Mouse (Mus musculus) cerebellum, adult 9-11 months (tissue): ENCODE results near the gene Rfx7.
A peak's percentile ranks its signal among the peaks of the same experiment; 100 is the strongest.
"Not testable (repeated sequence)": the region's sequence is repeated elsewhere in the genome, so short reads cannot be mapped to it uniquely, and the experiment has no call there.

ENCODE experiments used
- DNase-seq: peaks from one replicate; pipeline ENCODE4 v3.0.0; 2022

The Rfx7 gene

DNA sequence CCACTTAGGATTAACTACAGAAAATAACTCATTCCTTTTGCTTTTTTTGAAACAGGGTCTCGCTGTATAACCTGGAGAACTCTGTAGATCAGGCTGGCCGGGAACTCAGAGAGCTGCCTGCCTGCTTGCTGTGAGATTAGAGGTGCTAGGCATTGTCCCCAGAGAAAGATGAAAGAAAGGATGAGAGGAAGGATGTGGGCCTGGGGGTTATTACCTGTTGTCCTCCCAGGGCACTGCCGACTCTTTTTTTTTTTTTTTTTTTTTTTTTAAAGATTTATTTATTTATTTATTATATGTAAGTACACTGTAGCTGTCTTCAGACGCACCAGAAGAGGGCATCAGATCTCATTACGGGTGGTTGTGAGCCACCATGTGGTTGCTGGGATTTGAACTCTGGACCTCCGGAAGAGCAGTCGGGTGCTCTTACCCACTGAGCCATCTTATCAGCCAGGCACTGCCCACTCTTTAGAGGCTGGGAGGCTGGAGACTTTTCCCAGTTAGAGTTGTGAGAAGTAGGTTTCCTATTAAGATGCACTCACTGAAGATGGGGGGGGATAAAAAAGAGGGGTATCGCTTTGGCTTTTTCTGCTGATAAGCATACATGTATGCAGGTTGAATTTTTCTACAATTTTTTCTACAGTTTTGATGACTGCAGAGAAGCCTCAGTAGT lies 134.4 kb downstream of the Rfx7 start:
- DNase-seq = not testable (repeated sequence)

DNA sequence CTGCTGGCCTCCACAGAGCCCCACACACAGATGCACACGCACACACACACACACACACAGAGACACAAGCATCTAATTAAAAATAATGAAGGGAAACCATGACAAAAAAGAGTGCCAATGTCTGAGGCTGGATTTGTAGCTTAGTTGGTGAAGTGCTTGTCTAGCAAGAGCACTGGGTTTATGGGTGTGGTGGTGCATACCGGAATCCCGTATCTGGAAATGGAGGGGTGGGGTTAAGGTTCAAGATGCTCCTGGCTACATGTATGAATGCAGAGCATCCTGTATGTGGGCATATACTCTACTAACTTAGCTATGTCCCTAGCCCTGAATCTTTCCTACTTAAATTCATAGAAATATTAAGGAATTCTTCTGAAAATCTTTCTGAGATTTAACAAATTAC lies 135.1 kb downstream of the Rfx7 start:
- no peak for DNase-seq

- no peak for DNase-seq
Observed at GRCm38 (mm10) chr9:72669383-72669782, 137.3 kb downstream of the Rfx7 start.

GRCm38 (mm10) chr9:72672361-72672760 lies 140.3 kb downstream of the Rfx7 start:
- peak; percentile 71 for DNase-seq
